Mouse (Mus musculus) layer of hippocampus, adult 6 months (tissue): ENCODE results near the gene Uxt. TPM values are rescaled to one million over a fixed set of nuclear protein-coding genes. Genes with fewer than 3 reads are reported as not detected.

Experiments used
- long read RNA-seq, 2 experiments: library from polyadenylated mRNA; unstranded; transcript quantifications; one replicate each; pipeline ENCODE4 v2.0.0; 2019 to 2020
- polyA plus RNA-seq: library from polyadenylated mRNA; unstranded; fragments of <200 nt; fragmentation: Nextera tagmentation; gene quantifications from 2 replicates; pipeline ENCODE4 v1.2.3, GENCODE M21; 2021

The Uxt gene
- 16.8 and 20.0 TPM in 2 replicates for polyA plus RNA-seq
- long read RNA-seq, experiment 1, partial matches to known transcripts, result 0 of 6 reads
- long read RNA-seq, experiment 1, other reads (novel, unspliced or antisense), result 0 of 6 reads
- long read RNA-seq, experiment 2, partial matches to known transcripts, result 0 of 5 reads
- long read RNA-seq, experiment 2, other reads (novel, unspliced or antisense), result 5 of 5 reads

GRCm38 (mm10) chrX:20961477-20962378 lies at the start of gene Uxt:
Uxt (minus strand) TSS chrX:20962017.

GRCm38 (mm10) chrX:20950191-20950880 lies 11.5 kb downstream of the Uxt start, which contains the start of gene Elk1:
Elk1 (minus strand) TSS chrX:20950608.

GRCm38 (mm10) chrX:20931364-20931763 lies 30.5 kb downstream of the Uxt start, which contains the start of gene Cfp:
Cfp (minus strand) TSS chrX:20931555.

GRCm38 (mm10) chrX:20920844-20921364 lies 40.9 kb downstream of the Uxt start, which contains the start of gene Syn1:
Syn1 (minus strand) TSS chrX:20921004.

Other genes with a start within 250 kb of the Uxt start
- 179 and 181 TPM in 2 replicates for gene Araf, start 164.2 kb downstream of the Uxt start, polyA plus RNA-seq
- 0.57 and 0.84 TPM in 2 replicates for gene Timp1, start 91.9 kb downstream of the Uxt start, polyA plus RNA-seq
- 88.2 and 114 TPM in 2 replicates for gene Syn1, start 41.0 kb downstream of the Uxt start, polyA plus RNA-seq
- 0.43 and 0.48 TPM in 2 replicates for gene Cfp, start 30.5 kb downstream of the Uxt start, polyA plus RNA-seq
- 35.8 and 45.1 TPM in 2 replicates for gene Elk1, start 11.4 kb downstream of the Uxt start, polyA plus RNA-seq
- 2.5 and 3.3 TPM in 2 replicates for gene Zfp182, start 100.3 kb upstream of the Uxt start, polyA plus RNA-seq
- gene Spaca5, start 106.4 kb upstream of the Uxt start, polyA plus RNA-seq, result not detected in 2 replicates
- gene Zfp300, start 127.5 kb upstream of the Uxt start, polyA plus RNA-seq, result 0.87 and 1.3 TPM in 2 replicates
- not detected in 2 replicates for gene Ssxa1, start 153.8 kb upstream of the Uxt start, polyA plus RNA-seq
- not detected in 2 replicates for gene Gm21876, start 213.6 kb upstream of the Uxt start, polyA plus RNA-seq